Mouse (Mus musculus) left cerebral cortex, postnatal 10 days (tissue): Measurements from ENCODE around the gene Fam118a. TPM values are rescaled to one million over a fixed set of nuclear protein-coding genes. Genes with fewer than 3 reads are reported as not detected.
"Not testable (repeated sequence)": the region's sequence is repeated elsewhere in the genome, so short reads cannot be mapped to it uniquely, and the experiment has no call there.

Experiments
- DNase-seq, 2 experiments: peaks; one replicate each; pipeline ENCODE4 v3.0.0; 2021 to 2022; ENCODE audit warnings: low spot score in 2 of 2, mixed read lengths in 1 of 2; ENCODE audit errors: extremely low spot score in 1 of 2
- intact Hi-C: fragments of 180-260 bp; cut with DNase I; formaldehyde crosslinking; loops from one replicate; pipeline ENCODE4 v1.15.1; 2025
- total RNA-seq, 2 experiments: library from RNA; stranded (reverse); gene quantifications; 2 replicates each; pipeline ENCODE4 v1.2.3; 2021

Gene Fam118a
- total RNA-seq, 2 experiments from 2014 or later: 25.4 to 26.3 TPM

DNA sequence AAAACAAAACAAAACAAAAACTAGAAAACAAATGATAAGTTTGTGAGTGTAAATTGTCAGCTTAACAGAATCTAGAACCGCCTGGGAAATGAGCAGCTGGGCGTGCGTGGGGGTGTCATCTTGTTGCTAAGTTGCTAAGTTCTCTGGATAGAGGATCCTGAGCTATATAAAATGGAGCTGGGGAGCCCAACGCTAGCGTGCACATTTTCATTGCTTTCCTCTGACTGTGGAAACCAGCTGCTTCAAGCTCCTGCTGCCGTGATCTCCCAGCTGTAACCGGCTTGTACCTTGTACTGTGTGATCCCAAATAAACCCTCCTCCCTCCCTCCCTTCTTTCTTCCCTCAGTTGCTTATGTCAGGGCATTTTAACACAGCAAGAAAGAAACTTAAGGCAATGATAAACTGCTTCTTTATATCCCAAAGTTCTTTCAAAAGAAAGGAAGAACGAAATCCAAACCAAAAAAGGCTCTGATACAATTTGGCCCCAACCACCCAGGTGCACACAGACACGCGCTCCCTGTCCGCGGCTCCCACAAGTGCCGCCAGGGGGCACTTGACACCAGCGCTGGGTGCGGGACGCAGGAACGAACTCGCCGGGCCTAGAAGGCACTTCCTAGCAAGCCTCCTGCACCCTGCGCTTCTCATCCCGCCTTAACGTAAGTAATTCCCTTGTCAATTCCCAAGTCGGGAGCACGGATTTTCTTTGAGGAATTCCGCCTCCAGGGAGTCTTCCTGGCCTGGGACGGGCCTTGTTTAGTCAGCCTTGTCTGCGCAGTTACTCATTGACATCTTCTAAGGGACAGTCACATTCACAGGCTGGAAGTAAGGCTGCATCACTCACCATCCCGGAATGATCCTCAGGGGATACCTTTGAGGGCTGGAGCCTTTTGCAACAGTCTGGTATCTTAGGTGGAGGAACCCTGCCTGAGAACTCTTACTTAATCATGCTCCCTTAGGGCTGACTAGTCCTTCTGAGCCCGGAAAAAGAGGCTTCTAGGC lies 27.5 kb upstream of the Fam118a start:
- intact Hi-C loops: loop anchor here (5.0 kb wide), 1 partner anchor 41 kb away; no protein-coding TSS in a partner anchor
- DNase-seq: peak in 1 of 2 experiments; percentile 87

DNA sequence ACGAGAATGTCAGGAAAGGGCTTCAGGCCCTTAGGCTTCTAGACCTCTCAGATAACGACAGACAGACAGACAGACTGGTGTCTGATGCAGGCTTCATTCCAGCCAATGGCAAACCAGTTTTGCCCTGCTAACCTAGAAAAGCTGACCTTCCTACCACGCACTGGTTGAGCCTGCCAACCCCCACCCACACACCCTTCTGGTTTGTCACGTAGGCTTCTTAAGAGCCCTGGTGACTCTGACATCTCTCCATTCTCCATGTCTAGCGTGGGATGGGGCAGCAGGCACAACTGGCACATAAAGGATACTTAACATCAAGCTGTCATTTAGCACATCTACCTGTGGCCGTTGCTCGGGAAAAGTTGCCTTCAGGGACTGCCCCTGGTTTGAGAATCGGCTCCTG lies 19.1 kb upstream of the Fam118a start:
- no peak for DNase-seq
- intact Hi-C loops: no loop called here

DNA sequence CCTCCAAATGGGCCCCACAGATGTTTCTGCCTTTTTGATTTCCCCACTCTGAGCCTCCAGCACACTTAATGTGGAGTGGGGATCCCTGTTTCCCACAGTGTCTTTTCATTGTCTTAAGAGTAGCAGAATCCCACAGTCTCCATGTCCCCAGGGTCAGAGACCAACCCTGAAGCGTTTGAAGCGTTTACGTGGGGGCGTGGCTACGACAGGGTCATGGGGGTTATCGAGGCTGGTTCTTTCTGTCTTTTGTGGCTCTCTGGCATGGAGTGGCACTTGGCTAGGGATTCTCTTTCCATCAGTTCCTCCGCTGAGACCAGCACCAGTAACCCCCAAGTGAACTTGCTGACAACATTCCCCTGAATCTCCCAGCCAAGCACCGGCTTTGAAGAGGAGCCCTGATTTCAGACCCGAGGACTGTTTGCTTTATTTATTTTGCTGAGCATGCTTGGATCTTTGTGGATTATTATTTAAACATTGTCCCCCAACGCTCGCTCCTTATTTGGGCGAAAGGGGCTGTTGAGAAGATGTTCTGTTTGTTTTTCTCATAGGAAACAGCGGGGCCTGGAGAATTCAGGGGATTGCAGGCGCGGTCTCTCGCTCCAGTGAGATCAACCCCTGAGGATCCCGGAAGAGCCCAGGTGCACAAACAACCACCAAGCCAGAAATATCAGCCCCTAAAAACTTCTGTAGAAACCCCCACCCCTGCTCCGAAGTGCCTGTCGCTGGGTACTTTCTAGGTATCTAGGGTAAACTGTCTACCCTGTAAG lies 16.7 kb upstream of the Fam118a start:
- intact Hi-C loops: no loop called here
- DNase-seq: peak in 1 of 2 experiments; percentile 53

DNA sequence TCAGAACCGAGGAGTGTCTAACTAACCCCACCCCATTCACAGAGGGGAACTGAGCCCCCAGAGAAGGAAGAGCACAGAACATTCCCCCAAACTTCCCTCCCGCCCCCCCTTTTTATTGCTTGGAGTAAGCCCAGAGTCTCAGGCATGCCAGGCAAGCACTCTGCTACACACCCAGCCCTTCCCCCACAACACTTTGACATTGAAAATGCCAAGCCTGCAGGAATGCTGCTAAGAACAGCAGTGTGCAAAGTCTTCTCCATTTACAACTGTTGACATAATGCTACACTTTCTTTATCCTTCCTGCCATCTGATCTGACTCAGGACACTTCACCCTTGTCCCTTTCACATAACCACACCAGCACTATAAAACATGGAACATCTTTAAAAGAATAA lies 16.1 kb upstream of the Fam118a start:
- intact Hi-C loops: no loop called here
- no peak for DNase-seq

DNA sequence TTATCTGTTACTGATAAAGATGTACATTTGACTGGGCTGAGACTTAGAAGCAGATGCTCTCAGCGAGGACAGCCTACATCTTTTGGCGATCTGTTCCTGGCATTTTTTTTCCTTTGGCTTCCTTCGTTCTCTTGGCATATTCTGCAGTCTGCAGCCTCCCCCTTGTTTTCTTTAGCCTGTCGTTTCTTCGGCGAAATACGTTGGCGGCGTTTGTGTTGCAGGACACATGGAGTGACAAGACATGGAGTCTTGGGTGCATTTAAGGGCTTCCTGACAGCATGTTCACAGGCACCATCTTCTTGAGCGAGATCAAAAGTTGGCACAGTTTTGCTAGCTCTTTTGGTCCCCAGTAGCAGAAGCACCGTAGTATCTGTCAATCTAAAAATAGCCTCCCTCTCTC lies 13.0 kb upstream of the Fam118a start:
- intact Hi-C loops: no loop called here
- peak; percentile 47 to 51 for DNase-seq

DNA sequence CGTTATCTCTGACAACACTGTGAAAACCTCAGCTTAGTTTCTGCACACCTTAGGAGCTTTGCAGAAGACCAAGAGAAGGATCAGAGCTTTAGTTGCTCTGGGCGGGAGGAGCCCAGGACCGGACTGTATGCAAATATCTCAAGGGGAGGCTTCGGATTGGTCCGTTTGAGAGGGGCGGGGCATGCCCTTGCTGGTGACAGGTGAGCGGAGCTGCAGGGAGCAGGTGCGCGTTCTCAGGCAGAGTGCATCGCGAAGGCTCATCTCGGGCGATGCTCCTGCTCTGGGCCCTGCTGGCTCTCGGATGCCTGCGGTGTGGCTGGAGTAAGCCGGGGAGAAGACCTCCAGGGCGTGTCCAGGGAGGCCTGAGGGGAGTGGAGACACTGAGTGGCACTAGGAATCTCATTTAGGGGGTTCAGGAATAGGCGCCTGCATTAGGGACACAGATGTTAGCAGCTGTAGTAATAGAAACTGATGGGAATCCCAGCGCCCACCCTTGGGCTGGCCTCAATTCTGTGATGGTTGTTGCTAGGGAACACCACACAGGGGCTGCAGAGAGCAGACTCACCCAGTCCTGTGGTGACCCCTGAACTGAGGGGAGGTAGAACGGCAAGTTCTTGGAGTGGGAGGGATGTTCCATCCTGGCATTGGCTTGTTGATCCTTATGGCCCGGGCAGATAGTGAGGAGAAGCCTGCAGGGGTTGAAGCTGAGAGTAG lies 11.6 kb upstream of the Fam118a start, which contains the start of gene Upk3a:
Upk3a (plus strand) TSS at position 191 of the 714 bp plus-strand sequence.
- DNase-seq: no peak
- intact Hi-C loops: no loop called here

DNA sequence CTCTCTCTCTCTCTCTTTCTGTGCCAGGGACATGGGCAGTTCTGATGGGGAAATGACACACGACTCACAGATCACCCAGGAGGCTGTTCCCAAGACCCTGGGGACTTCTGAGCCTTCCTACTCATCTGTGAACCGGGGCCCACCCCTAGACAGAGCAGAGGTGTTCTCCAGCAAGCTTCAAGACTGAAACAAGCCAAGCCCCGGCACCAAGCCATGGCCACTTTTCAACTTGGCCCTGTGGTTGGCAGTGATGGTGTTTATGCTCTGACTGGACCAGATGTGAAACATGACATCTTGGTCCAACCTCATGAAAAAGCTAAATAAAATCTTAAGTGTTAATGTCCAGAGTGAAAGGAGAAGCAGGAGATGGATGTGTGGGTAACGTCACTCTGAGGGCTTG lies 6.5 kb upstream of the Fam118a start:
- DNase-seq: no peak
- intact Hi-C loops: no loop called here

DNA sequence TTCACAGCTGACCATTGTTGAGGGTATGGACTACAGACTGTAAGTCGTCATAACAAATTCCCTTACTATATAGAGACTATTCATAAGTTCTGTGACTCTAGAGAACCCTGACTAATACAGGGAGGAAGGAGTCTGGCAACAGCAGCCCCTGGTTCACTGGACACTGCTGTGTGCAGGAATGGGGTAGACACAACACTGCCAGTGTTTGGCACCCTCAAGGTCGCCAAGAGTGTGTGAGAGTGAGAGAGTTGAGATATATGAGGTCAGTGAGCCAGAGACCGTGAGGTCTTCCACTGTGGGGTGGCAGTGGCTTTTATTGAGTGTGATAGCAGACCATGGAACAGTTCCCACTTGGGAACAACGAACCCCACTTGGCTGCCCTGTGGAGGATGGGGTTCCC lies 2.6 kb upstream of the Fam118a start:
- no peak for DNase-seq
- intact Hi-C loops: no loop called here

DNA sequence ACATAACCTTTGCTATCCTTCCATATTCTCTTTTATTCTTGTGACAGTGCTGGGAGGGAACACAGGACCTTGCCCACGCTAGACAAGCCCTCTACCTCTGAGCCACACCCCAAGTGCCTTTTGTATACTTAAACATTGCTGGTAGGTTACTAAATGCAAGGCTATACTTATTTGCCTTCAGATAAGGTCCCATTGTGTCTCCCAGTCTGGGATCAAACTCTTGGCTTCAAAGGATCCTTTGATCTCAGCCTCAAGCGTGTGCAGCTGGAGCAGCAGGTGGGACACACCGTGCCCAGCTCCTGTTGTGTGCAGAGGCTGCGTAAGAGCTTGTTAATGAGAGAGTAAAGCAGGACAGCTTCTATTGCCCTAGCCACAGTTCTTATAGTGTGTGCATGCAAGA lies 1.0 kb upstream of the Fam118a start:
- no peak for DNase-seq
- intact Hi-C loops: no loop called here

DNA sequence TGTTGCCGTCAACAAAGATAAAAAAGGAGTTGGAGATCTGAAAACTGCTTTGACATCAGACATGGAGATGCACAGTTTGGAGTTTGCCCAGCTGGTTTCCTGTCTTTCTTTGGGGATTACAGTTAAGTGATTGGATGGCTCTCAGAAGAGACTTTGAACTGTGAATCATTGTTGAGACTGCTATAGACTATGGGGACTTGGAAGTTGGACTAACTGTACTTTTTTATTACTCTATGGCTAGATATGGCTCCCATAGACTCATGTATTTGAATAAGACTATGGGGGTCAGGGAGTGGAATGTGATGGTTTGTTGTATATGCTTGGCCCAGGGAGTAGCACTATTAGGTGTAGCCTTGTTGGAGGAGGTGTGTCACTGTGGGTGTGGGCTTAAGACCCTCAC lies 1.9 kb downstream of the Fam118a start:
- intact Hi-C loops, DNase-seq: not testable (repeated sequence)

DNA sequence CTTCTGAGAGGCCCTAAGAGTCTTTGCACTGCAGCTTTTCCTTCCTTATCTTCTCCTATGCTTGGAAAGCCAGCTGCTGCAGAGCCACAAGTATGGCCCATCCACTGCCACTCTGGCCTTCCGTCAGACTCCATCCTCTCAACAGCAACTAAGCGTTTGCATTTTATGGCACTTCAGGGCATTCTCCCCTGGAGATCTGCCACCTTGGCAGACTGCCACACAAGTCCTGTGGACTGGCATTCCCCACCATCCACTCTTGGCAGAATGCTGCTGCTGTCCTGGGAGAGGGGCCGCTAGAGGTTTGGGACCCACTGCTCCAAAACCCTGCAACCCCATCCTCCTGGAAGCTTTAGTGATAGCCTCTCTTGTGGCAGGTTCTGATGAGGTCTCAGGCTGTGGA lies 3.1 kb downstream of the Fam118a start:
- no peak for DNase-seq
- intact Hi-C loops: no loop called here

DNA sequence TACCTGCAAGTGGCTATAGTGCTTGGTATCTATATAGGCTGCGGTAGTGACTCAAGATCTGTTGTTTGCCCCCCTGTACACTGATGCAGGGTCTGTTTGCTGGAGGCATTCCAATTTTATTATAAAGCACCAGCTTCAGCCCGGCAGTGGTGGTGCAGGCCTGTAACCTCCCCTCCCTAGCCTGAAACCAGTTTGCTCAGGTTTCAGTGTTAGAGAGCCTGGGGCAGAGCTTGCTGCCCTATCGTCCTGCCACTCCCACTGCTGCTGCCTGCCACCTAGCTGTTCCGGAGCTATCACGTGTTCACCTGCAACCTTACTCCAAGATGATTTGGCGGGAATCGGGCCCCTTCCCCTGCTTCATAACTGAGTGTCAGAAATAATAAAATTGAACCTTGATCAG lies 5.2 kb downstream of the Fam118a start:
- DNase-seq, intact Hi-C loops: not testable (repeated sequence)

DNA sequence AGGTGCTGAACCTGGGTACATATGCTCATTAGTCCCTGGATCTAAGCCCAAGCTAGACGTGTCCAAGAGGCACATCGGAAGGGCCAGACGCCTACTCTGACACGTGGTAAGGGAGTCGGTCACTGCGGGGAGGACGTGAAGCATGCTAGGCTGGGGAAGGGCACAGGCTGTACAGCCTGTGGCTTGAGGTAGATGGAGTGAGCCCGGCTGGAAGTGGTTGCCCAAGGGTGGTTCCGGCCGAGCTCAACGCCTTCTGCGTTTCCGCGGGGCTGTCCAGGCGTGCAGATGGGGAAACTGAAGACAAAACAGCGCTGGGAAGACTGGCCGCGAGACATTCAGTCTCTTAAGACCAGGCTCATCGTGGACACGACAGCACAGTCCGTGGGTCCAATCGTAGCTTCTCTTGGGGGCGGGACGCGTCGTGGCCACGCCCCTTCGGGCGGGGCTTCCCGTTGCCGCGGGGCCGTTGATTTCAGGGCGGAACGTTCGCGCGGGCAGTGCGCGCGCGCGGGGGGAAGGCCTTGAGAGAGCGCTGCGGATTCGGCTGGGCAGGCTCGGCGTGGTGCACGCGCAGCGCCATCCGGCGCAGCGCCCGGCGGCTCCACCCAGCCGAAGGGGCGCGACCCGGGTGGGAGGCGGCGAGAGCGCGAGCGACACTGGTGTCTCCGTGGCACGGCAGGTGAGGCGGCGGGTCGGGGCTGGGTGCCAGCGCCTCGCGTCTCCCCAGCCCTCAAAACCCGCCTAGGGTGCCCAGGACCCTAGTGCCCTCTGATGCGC lies 8.0 kb downstream of the Fam118a start:
- intact Hi-C loops: no loop called here

DNA sequence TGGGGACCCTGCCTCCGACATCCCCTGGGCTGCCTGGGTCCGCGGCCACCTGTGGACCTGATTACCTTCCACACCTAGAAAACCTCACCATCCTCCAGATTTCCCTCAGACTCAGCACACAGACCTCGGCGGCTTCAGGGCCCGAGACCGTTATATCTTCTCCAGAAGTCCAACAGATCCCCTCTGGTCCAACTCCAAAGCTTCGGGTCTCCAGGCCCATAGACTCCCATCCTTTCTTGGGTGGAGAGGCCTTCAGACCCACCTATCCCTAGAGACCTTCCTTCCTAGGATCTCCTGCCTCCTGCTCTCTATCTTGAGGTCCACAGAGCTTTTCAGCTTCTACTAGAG lies 8.6 kb downstream of the Fam118a start:
- DNase-seq: no peak
- intact Hi-C loops: no loop called here

More for the DNA sequence above, 8.0 kb downstream of the Fam118a start:
- DNase-seq: peak; percentile 95 to 97

DNA sequence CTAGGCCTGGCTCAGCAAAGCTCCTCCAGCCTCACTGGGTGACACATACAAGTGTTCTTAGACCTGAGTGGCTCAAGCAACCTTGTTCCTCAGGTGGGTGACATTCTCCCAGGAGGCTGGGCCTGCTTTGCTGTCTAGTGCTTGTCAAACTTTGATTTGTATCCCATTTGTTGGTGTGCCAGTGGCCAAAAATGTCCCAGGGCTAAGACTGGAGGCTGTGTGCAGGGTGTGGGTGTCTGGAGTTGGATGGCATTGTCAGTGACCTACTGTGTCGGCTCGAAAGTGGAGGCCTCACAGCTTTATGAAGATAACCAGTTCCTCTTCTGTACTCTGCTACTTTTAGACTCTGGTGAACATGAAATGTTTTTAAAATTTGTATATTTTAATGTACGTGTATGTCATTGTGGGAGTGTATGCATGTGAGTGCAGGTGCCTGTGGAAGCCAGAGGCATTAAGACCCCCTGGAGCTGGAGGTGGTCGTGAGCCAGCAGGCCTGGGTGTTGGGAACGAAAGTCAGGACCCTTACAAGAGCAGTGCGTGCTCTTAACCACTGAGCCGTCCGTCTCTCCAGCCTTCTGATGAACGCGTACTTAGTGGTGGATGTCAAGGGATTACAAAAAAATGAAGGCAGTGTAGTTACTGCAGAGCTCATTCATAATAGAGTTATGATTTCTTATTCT lies 12.9 kb downstream of the Fam118a start:
- DNase-seq: no peak
- intact Hi-C loops: loop anchor here (5.0 kb wide), 1 partner anchor 39 kb away; no protein-coding TSS in a partner anchor

DNA sequence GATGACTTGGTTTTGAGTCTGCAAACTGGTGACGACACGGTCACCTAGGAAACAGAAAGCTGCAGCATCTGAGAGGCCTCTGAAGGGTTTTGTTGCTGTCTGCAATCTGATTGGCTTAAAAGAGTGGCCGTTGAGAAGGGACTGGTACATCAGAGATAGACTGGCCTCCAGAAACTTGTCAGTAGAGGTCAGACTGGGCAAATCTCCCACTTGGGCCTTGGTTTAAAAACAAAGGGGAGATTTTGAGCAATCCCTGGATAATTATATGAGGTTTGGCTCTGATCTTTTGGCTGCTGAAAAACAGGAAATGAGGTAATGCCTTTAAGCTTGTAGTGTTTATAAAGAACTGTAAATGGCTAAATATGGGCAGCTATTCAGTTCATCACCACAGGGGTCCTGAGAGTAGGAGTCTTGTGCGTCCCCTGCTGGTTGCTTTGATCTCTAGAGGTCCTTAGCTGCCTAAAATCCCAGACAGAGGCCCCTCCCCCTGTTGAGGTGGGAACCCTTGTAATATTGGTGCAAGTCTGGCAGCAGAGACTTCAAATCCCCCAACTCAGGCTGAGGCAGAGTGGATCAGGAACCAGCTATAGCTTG lies 13.7 kb downstream of the Fam118a start:
- intact Hi-C loops: loop anchor here (5.0 kb wide), 1 partner anchor 40 kb away; no protein-coding TSS in a partner anchor
- DNase-seq: peak; percentile 75 to 91

DNA sequence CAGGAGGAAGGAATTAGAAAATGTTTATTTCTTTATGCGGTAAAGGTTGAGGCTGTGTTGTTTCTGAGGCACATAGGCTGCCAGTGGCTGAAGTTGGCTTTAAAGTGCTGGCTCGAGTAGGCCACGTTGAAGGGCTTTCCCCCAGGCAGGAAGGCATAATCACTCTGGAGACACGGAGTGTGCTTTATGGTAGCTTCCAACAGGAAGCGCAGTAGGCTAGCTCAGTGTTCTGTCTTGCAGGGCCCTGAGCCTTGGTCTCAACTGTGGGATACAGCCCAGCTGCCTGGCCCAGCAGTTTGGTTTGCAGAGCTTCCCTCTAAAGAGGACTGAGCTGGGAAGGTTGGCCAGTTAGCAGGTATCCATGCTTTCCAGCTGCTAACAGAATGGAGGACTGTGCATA lies 14.4 kb downstream of the Fam118a start:
- DNase-seq: no peak
- intact Hi-C loops: loop anchor here (5.0 kb wide), 1 partner anchor 41 kb away; no protein-coding TSS in a partner anchor
